ENCODE assay signal across 23 mouse cellular contexts in the genomic region with DNA sequence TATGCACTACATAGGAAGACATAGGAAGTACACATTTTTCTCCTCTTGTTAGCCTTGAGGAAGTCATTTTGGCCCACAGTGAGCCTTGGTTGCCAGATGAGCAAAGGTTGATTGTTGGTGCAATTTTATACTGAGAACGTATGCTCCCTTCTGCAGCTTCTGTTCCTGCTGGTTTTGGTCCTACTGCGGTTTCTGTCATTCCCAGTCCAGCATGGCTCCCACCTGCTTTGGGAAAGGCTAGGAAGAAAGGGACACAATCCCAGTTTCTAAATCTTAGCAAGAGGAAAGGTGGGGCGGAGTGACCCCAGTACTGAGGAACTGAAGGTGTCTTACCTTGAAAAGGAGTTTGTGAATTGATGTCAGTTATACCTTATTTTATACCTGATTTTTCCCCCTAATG. TPM values are rescaled to one million over a fixed set of nuclear protein-coding genes. Genes with fewer than 3 reads are reported as not detected.
DNase-seq lines count a peak whose midpoint lies in the region; ATAC-seq lines count a peak whose summit lies in the region.
"Had no signal": no experiment of that assay in that cellular context is flagged by ENCODE, and none has a peak within 500 bp of the region (broad histone marks: within the 10 kb centered on the region; RNA-seq: fewer than 3 reads in every experiment).

No protein-coding gene starts in this region.

- peak overlapping the region; percentile 56 for H3K27ac ChIP-seq in heart, embryonic 13.5 days (replicated peaks)
- H3K27ac ChIP-seq in limb, embryonic 15.5 days, result peak overlapping the region; percentile 66; the same call in 1 of the 2 replicates
- H3K27ac ChIP-seq in limb, embryonic 10.5 days, result no peak overlapping the region
- H3K27ac ChIP-seq in stomach, embryonic 14.5 days (ENCODE audit: low read length), result peak overlapping the region; percentile 39; the same call in 1 of the 2 replicates
- H3K27ac ChIP-seq: forebrain, embryonic 15.5 days; hindbrain, embryonic 14.5 days; liver, embryonic 15.5 days; lung, embryonic 15.5 days; midbrain, embryonic 13.5 days had no signal

- H3K4me3 ChIP-seq in heart, embryonic 13.5 days, result 0 out of 2 replicates have a peak overlapping the region, but pooled peaks have one; percentile 17
- no peak overlapping the region for H3K4me3 ChIP-seq in limb, embryonic 15.5 days
- H3K4me3 ChIP-seq in limb, embryonic 10.5 days, result no peak overlapping the region
- no peak overlapping the region for H3K4me3 ChIP-seq in stomach, embryonic 14.5 days (ENCODE audit: low read depth, low read length)
- H3K4me3 ChIP-seq: forebrain, embryonic 15.5 days; liver, embryonic 15.5 days; lung, embryonic 15.5 days; megakaryocyte, embryonic 14.5 days; midbrain, embryonic 13.5 days had no signal

- no peak for DNase-seq in heart, postnatal 10 days
- no peak for DNase-seq in limb, embryonic 10.5 days (ENCODE audit: low spot score)
- no peak for DNase-seq in gastrocnemius, adult 18-20 months (ENCODE audit: low spot score)
- DNase-seq in adrenal gland, postnatal 4 days (ENCODE audit: low spot score in 2 of 2), result no peak
- DNase-seq: adrenal gland, adult 2 months; cerebellum, adult 18-20 months; cerebellum, postnatal 36 days; embryo, embryonic 11 days; gastrocnemius, postnatal 10 days; kidney, adult 8-10 months; kidney, postnatal 14 days; lung, postnatal 36 days; thymus, postnatal 25 days had no signal

- no peaks in the 10 kb centered on the region for H3K27me3 ChIP-seq in heart, embryonic 13.5 days (replicated peaks)
- H3K27me3 ChIP-seq in limb, embryonic 15.5 days, result no peaks in the 10 kb centered on the region
- no peaks in the 10 kb centered on the region for H3K27me3 ChIP-seq in limb, embryonic 10.5 days (ENCODE audit: low read depth, poor library complexity, severe bottlenecking)
- H3K27me3 ChIP-seq in stomach, embryonic 14.5 days (ENCODE audit: control insufficient read depth, insufficient read depth, low read length), result no peaks in the 10 kb centered on the region
- H3K27me3 ChIP-seq: liver, embryonic 15.5 days; lung, embryonic 15.5 days; megakaryocyte, embryonic 14.5 days; midbrain, embryonic 13.5 days had no signal

- no peaks in the 10 kb centered on the region for H3K36me3 ChIP-seq in heart, embryonic 13.5 days
- no peaks in the 10 kb centered on the region for H3K36me3 ChIP-seq in limb, embryonic 15.5 days
- H3K36me3 ChIP-seq in limb, embryonic 10.5 days, result no peaks in the 10 kb centered on the region
- no peaks in the 10 kb centered on the region for H3K36me3 ChIP-seq in stomach, embryonic 14.5 days (ENCODE audit: control insufficient read depth, insufficient read depth, low read length)
- H3K36me3 ChIP-seq: forebrain, embryonic 15.5 days; liver, embryonic 15.5 days; lung, embryonic 15.5 days; midbrain, embryonic 13.5 days had no signal

- WGBS in heart, embryonic 13.5 days, result 78% methylated on average over 3 of the region's 3 CpGs
- WGBS in limb, embryonic 15.5 days, result 77% methylated on average over 3 of the region's 3 CpGs
- 90% methylated on average over 3 of the region's 3 CpGs for whole genome bisulfite sequencing in limb, embryonic 10.5 days
- whole genome bisulfite sequencing in stomach, embryonic 14.5 days, result 82% methylated on average over 3 of the region's 3 CpGs

- H3K9ac ChIP-seq in heart, embryonic 13.5 days, result 0 out of 2 replicates have a peak overlapping the region, but pooled peaks have one; percentile 52
- H3K9ac ChIP-seq in limb, embryonic 15.5 days, result no peak overlapping the region
- H3K9ac ChIP-seq in stomach, embryonic 14.5 days (replicated peaks; ENCODE audit: low read depth, low read length), result no peak overlapping the region
- H3K9ac ChIP-seq: forebrain, embryonic 15.5 days; hindbrain, embryonic 14.5 days; liver, embryonic 15.5 days; lung, embryonic 15.5 days; midbrain, embryonic 13.5 days had no signal

- intact Hi-C loops in heart, postnatal 10 days (cut with DNase I), result no loop called here

- peaks cover 38% of the 10 kb centered on the region for H3K4me1 ChIP-seq in heart, embryonic 13.5 days
- H3K4me1 ChIP-seq in limb, embryonic 15.5 days, result peaks cover 15% of the 10 kb centered on the region
- H3K4me1 ChIP-seq in limb, embryonic 10.5 days, result peaks cover 23% of the 10 kb centered on the region
- peaks cover 9% of the 10 kb centered on the region for H3K4me1 ChIP-seq in stomach, embryonic 14.5 days (ENCODE audit: control insufficient read depth, insufficient read depth, low read length)
- H3K4me1 ChIP-seq: forebrain, embryonic 15.5 days; lung, embryonic 15.5 days had no signal

- no peaks in the 10 kb centered on the region for H3K9me3 ChIP-seq in heart, embryonic 13.5 days
- no peaks in the 10 kb centered on the region for H3K9me3 ChIP-seq in limb, embryonic 15.5 days
- no peaks in the 10 kb centered on the region for H3K9me3 ChIP-seq in limb, embryonic 10.5 days (replicated peaks)
- no peaks in the 10 kb centered on the region; the same call in 1 of the 2 replicates for H3K9me3 ChIP-seq in stomach, embryonic 14.5 days (ENCODE audit: control insufficient read depth, low read depth, low read length)
- H3K9me3 ChIP-seq: forebrain, embryonic 15.5 days; liver, embryonic 15.5 days; lung, embryonic 15.5 days; midbrain, embryonic 13.5 days had no signal

- H3K4me2 ChIP-seq in heart, embryonic 13.5 days, result peak overlapping the region; percentile 53
- no peak overlapping the region for H3K4me2 ChIP-seq in limb, embryonic 15.5 days
- no peak overlapping the region for H3K4me2 ChIP-seq in stomach, embryonic 14.5 days (replicated peaks; ENCODE audit: low read depth, low read length)
- H3K4me2 ChIP-seq: forebrain, embryonic 15.5 days; hindbrain, embryonic 14.5 days; liver, embryonic 15.5 days; lung, embryonic 15.5 days; midbrain, embryonic 13.5 days had no signal

- ATAC-seq in heart, embryonic 13.5 days (ENCODE audit: extremely low read depth, insufficient number of reproducible peaks, low FRiP score, low TSS enrichment), result no peak
- ATAC-seq in limb, embryonic 15.5 days (ENCODE audit: insufficient number of reproducible peaks, low FRiP score, low TSS enrichment, low read depth), result no peak
- ATAC-seq in stomach, embryonic 14.5 days (ENCODE audit: insufficient number of reproducible peaks, insufficient read depth, low FRiP score, low read depth), result no peak
- ATAC-seq: forebrain, embryonic 15.5 days; inflammation-experienced regulatory T-cells, adult 6 months; midbrain, embryonic 13.5 days had no signal

RNA-seq across cellular contexts. Expression of a gene that starts 48.2 kb away (rescaled TPM):
- 25.2 and 27.2 TPM in 2 replicates for polyA plus RNA-seq in heart, embryonic 13.5 days (2015; fragmentation: Nextera tagmentation; extraction: Ambion mirVana)
- total RNA-seq in heart, postnatal 10 days (2021), result 10 to 100 TPM; 12.4 to 14.0 TPM
- 35.5 and 38.5 TPM in 2 replicates for polyA plus RNA-seq in limb, embryonic 15.5 days (2015; fragmentation: Nextera tagmentation; extraction: Ambion mirVana)
- polyA plus RNA-seq in limb, embryonic 10.5 days (2016; fragmentation: Nextera tagmentation; extraction: Ambion mirVana), result 49.3 and 57.2 TPM in 2 replicates
- polyA plus RNA-seq in stomach, embryonic 14.5 days (2014; fragmentation: Nextera tagmentation; extraction: Ambion mirVana), result 53.0 and 53.8 TPM in 2 replicates
- 1 to 10 TPM; 2.4 to 2.8 TPM for total RNA-seq in gastrocnemius, adult 18-20 months (2021)
- 10 to 100 TPM; 25.0 to 31.0 TPM for total RNA-seq in adrenal gland, postnatal 4 days (2021)

RNA-seq across cellular contexts. Expression of a gene that starts 51.9 kb away (rescaled TPM):
- 9.9 and 10.8 TPM in 2 replicates for polyA plus RNA-seq in heart, embryonic 13.5 days (2015; fragmentation: Nextera tagmentation; extraction: Ambion mirVana)
- 10 to 100 TPM; 34.3 to 36.6 TPM for total RNA-seq in heart, postnatal 10 days (2021)
- polyA plus RNA-seq in limb, embryonic 15.5 days (2015; fragmentation: Nextera tagmentation; extraction: Ambion mirVana), result 12.5 and 15.1 TPM in 2 replicates
- 9.0 and 10.6 TPM in 2 replicates for polyA plus RNA-seq in limb, embryonic 10.5 days (2016; fragmentation: Nextera tagmentation; extraction: Ambion mirVana)
- polyA plus RNA-seq in stomach, embryonic 14.5 days (2014; fragmentation: Nextera tagmentation; extraction: Ambion mirVana), result 38.2 and 39.0 TPM in 2 replicates
- total RNA-seq in gastrocnemius, adult 18-20 months (2021), result 10 to 100 TPM; 24.5 to 28.7 TPM
- total RNA-seq in adrenal gland, postnatal 4 days (2021), result 100 to 1,000 TPM; 108 to 133 TPM
